Mouse (Mus musculus) forebrain, embryonic 12.5 days (tissue): ENCODE measurements at regions not wholly inside any gene's neighbourhood (a gene's known extent, or its start where the extent isn't known, plus 50 kb on each side); places are given as distances from the start of the nearest gene placed in this dataset.

Experiments used
- ATAC-seq: fragments of 200-750 bp; cut with Nextera tagmentation; 2 replicates; pipeline ENCODE4 v1.8.0; 2017; ENCODE audit warnings: moderate TSS enrichment; ENCODE audit not compliant: low FRiP score
- H3K27ac ChIP-seq: fragments of 300-500 bp; sonication (generic); 2 replicates; pipeline ENCODE4 v1.5.1; 2016; ENCODE audit warnings: mild to moderate bottlenecking
- H3K27me3 ChIP-seq: fragments of 300-500 bp; sonication (generic); 2 replicates; pipeline ENCODE4 v1.6.1; 2016; ENCODE audit warnings: mild to moderate bottlenecking
- H3K36me3 ChIP-seq: fragments of 300-500 bp; sonication (generic); replicated peaks from 2 replicates; pipeline ENCODE4 v1.6.1; 2016; ENCODE audit warnings: mild to moderate bottlenecking
- H3K4me1 ChIP-seq: fragments of 300-500 bp; sonication (generic); 2 replicates; pipeline ENCODE4 v1.6.1; 2016
- H3K4me2 ChIP-seq: fragments of 300-500 bp; sonication (generic); 2 replicates; pipeline ENCODE4 v1.6.1; 2016; ENCODE audit warnings: mild to moderate bottlenecking, moderate library complexity
- H3K4me3 ChIP-seq: fragments of 300-500 bp; sonication (generic); replicated peaks from 2 replicates; pipeline ENCODE4 v1.5.1; 2016; ENCODE audit warnings: mild to moderate bottlenecking
- H3K9ac ChIP-seq: fragments of 300-500 bp; sonication (generic); 2 replicates; pipeline ENCODE4 v1.6.1; 2016; ENCODE audit warnings: mild to moderate bottlenecking
- H3K9me3 ChIP-seq: fragments of 300-500 bp; sonication (generic); 2 replicates; pipeline ENCODE4 v1.6.1; 2016
- WGBS: fragments of 180-500 bp; shearing (Covaris S2); methylation state at CpG from one replicate; pipeline ENCODE4 v1.1.7; 2016; 5-methylcytosine and 5-hydroxymethylcytosine counted together

DNA sequence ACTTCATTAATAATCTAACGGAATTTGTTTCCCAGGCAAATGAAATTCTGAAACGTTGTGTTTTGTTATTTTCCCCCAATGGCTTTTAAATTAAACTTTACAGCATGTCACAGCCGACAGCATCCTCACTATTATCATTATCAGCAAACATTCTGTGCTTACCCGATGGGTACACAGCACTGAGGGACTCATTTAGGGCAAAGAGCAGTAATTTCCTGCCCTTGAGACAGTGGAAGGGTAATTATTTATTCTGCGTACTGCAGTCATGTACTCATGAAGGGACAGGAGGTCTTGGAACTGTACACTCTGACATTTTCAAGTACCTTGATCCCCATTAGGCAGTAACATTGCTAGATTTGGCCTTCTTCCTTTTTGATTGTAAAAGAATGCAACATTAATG is 235.5 kb upstream of the Fam3c start:
- 53% methylated on average over 5 of the region's 5 CpGs for WGBS
- ATAC-seq = no peak; the same call in 1 of the 2 replicates
- H3K4me3 ChIP-seq = no peak overlapping the region
- no peak overlapping the region for H3K4me2 ChIP-seq
- no peaks in the 10 kb centered on the region for H3K27me3 ChIP-seq
- no peaks in the 10 kb centered on the region for H3K4me1 ChIP-seq
- H3K27ac ChIP-seq = no peak overlapping the region
- no peaks in the 10 kb centered on the region for H3K9me3 ChIP-seq
- no peak overlapping the region for H3K9ac ChIP-seq
- H3K36me3 ChIP-seq = no peaks in the 10 kb centered on the region

GRCm38 (mm10) chr6:22584851-22585250 is 228.8 kb upstream of the Fam3c start:
- no peaks in the 10 kb centered on the region for H3K27me3 ChIP-seq
- 62% methylated on average over 4 of the region's 4 CpGs for WGBS

GRCm38 (mm10) chr6:22572925-22573324 is 216.9 kb upstream of the Fam3c start:
- Histone ChIP-seq H3K4me3 (no peak overlapping the region), H3K4me2 (no peak overlapping the region), H3K36me3 (no peaks in the 10 kb centered on the region), H3K4me1 (no peaks in the 10 kb centered on the region), H3K27me3 (no peaks in the 10 kb centered on the region), H3K27ac (no peak overlapping the region), H3K9me3 (no peaks in the 10 kb centered on the region), H3K9ac (no peak overlapping the region)
- 68% methylated on average over 1 of the region's 1 CpGs for WGBS
- ATAC-seq = no peak

More at GRCm38 (mm10) chr6:22584851-22585250, 228.8 kb upstream of the Fam3c start:
- Histone ChIP-seq H3K9me3 (no peaks in the 10 kb centered on the region), H3K9ac (no peak overlapping the region), H3K4me3 (no peak overlapping the region), H3K27ac (no peak overlapping the region), H3K36me3 (no peaks in the 10 kb centered on the region), H3K4me1 (no peaks in the 10 kb centered on the region), H3K4me2 (no peak overlapping the region)
- no peak for ATAC-seq

DNA sequence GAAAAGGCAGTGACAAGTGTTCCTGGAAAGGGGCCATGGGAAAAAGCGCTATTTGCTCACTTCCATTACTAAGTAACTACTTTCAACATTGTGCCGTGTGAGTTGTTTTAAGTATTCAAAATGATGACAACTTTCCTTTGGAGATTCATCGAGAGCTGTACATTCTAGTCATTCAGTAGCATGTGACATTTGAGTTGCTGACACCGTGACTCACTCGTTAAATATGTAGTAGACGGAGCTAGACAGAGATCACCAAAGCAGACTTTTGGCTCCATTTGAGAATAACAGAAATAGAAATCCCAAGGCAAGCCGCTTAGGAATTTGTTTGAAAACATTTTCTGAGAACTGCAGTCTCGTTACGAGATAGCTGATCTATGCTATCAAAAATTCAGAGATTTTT is 211.8 kb upstream of the Fam3c start:
- no peak for ATAC-seq
- Histone ChIP-seq H3K9ac (no peak overlapping the region), H3K4me3 (no peak overlapping the region), H3K9me3 (no peaks in the 10 kb centered on the region), H3K4me2 (no peak overlapping the region), H3K36me3 (no peaks in the 10 kb centered on the region), H3K27me3 (no peaks in the 10 kb centered on the region), H3K4me1 (no peaks in the 10 kb centered on the region), H3K27ac (no peak overlapping the region)
- WGBS = 88% methylated on average over 9 of the region's 9 CpGs

DNA sequence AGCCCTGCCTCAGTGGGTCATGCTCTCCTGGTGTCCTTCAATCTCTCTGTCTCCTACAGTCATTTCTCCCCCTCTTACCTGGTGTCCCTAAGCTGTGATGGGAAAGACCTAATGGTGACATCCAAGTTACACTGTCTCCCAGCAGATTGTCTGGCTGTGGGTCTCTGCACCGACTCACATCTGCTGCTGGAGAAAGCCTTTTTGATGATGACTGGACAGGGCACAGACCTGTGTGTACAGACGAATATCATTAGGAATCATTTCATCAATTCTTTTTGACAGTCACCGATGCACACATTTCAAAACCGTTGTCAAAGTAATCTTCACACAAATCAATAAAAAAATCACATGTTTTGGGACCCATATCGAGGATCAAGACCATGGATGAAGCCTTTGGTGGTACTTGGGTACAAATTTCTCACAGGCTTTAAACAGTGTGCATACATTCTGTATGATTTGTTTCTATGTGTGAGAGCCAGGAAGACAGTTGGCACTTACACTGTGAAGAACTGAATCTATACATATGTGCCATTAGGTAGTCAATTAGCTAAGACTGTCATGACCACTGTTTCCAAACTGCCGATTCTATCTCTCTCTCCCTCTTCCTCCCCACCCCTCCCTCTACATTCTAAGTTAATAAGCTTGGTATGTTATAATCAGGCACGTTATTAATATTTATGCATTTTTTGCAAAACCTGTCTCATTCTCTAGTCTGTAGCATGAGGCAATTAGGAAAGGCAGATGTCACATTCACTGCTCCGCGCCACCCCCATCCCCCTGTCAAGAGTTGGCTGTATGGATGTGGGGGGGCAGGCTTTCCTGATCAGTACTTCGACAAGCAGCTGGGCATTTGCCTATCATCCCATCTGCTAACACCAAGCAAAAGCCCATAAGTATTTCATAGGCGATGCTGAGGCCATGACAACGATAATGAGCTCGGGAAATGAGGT is 192.5 kb upstream of the Fam3c start:
- Histone ChIP-seq H3K4me3 (no peak overlapping the region), H3K4me2 (no peak overlapping the region), H3K4me1 (no peaks in the 10 kb centered on the region), H3K36me3 (no peaks in the 10 kb centered on the region), H3K9me3 (no peaks in the 10 kb centered on the region), H3K9ac (no peak overlapping the region), H3K27ac (no peak overlapping the region), H3K27me3 (no peaks in the 10 kb centered on the region)
- peak; percentile 77; the same call in 1 of the 2 replicates for ATAC-seq
- 79% methylated on average over 13 of the region's 13 CpGs for WGBS

DNA sequence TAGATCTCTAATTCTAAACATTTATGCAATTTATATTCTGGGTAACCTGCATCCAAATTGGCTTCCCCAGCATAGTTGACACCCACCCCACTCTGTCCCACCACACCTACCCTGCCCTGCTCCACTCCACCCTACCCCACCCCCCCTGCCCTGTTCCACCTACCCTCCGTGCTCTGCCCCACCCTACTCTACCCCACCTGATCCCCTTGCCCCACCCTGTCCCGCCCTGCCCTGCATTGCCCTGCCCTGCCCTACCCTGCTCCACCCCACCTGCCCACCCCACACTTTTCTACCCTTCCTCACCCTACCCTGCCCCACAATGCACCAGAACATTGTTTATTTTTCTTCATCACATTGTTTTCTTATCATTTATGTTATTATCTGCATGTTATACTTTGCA is 185.6 kb upstream of the Fam3c start:
- no peak overlapping the region for H3K9ac ChIP-seq
- no peaks in the 10 kb centered on the region for H3K36me3 ChIP-seq
- H3K9me3 ChIP-seq = no peaks in the 10 kb centered on the region
- ATAC-seq = peak; percentile 49; the same call in 1 of the 2 replicates
- no peaks in the 10 kb centered on the region for H3K27me3 ChIP-seq
- H3K27ac ChIP-seq = no peak overlapping the region
- H3K4me3 ChIP-seq = no peak overlapping the region
- 80% methylated on average over 2 of the region's 2 CpGs for WGBS
- H3K4me1 ChIP-seq = no peaks in the 10 kb centered on the region
- H3K4me2 ChIP-seq = no peak overlapping the region

GRCm38 (mm10) chr6:22538254-22538653 is 182.2 kb upstream of the Fam3c start:
- no peaks in the 10 kb centered on the region for H3K36me3 ChIP-seq
- H3K4me3 ChIP-seq = no peak overlapping the region
- H3K4me2 ChIP-seq = no peak overlapping the region
- H3K9ac ChIP-seq = no peak overlapping the region
- H3K9me3 ChIP-seq = no peaks in the 10 kb centered on the region
- no peak overlapping the region for H3K27ac ChIP-seq
- H3K4me1 ChIP-seq = no peaks in the 10 kb centered on the region
- 96% methylated on average over 4 of the region's 4 CpGs for WGBS
- H3K27me3 ChIP-seq = no peaks in the 10 kb centered on the region
- no peak for ATAC-seq

- Histone ChIP-seq H3K4me3 (no peak overlapping the region), H3K36me3 (no peaks in the 10 kb centered on the region), H3K9ac (no peak overlapping the region), H3K27ac (no peak overlapping the region), H3K9me3 (no peaks in the 10 kb centered on the region), H3K4me2 (no peak overlapping the region), H3K27me3 (no peaks in the 10 kb centered on the region), H3K4me1 (no peaks in the 10 kb centered on the region)
- WGBS = 66% methylated on average over 3 of the region's 3 CpGs
- ATAC-seq = no peak
These were observed 168.3 kb upstream of the Fam3c start for GRCm38 (mm10) chr6:22524384-22524783.

DNA sequence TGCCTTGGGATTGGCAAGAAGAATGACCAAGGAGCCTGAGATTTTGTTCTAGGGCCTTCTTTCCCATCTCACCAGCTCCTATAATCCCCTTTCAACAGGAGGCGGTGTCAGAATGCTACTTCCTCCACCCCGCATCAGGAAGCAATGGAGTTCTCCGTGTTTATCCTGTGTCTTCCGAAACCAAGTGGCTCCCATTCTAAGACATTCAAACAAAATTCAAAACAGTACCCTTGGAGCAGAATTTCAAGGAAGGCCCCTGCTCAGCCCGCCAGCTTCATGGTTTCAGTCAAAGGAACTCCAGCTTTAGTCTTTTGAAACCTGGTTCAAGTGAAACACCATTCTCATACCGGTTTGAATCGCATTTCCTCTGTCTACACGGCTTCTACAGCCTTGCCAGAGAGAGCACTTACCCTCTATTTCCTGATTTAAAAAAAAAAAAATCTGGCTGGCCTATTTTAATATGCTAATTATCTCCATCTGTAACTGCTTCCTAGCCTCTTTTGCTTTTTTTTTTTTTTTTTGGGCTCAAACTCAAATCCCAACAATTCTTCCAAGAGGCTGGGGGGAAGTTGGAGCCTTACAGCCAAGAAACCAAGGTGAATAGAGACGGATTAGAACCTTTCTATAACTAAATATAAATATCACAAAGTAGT is 167.7 kb upstream of the Fam3c start:
- Histone ChIP-seq H3K27me3 (no peaks in the 10 kb centered on the region), H3K9me3 (no peaks in the 10 kb centered on the region), H3K4me2 (no peak overlapping the region), H3K27ac (no peak overlapping the region), H3K4me1 (no peaks in the 10 kb centered on the region), H3K4me3 (no peak overlapping the region), H3K9ac (no peak overlapping the region), H3K36me3 (no peaks in the 10 kb centered on the region)
- 79% methylated on average over 9 of the region's 9 CpGs for WGBS
- ATAC-seq = no peak

DNA sequence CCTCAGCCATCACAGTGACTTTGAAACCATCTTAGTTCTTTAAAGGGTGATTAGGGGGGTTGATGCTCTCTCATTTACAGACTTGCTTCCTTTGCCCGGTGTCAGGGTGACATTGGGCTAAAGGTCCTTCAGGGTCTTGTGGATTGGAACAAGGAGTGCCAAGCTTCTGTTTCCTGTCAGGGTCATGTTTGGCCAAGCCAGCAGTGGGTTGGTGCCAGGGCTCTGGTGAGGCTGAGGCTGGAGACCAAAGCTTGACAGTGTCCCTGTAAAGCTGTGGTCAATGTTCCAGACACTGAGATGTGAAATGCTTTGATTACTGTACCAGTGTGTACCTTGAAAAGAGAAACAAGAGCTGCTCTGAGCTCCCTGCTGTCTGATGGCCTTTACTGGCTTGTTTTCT is 150.8 kb upstream of the Fam3c start:
- 89% methylated on average over 1 of the region's 1 CpGs for WGBS
- Histone ChIP-seq H3K27me3 (no peaks in the 10 kb centered on the region), H3K36me3 (no peaks in the 10 kb centered on the region), H3K4me3 (no peak overlapping the region), H3K4me1 (no peaks in the 10 kb centered on the region), H3K27ac (no peak overlapping the region), H3K9ac (no peak overlapping the region), H3K9me3 (no peaks in the 10 kb centered on the region), H3K4me2 (no peak overlapping the region)
- no peak for ATAC-seq

GRCm38 (mm10) chr6:22497306-22497705 is 141.3 kb upstream of the Fam3c start:
- H3K36me3 ChIP-seq = no peaks in the 10 kb centered on the region
- H3K4me2 ChIP-seq = no peak overlapping the region
- H3K4me3 ChIP-seq = no peak overlapping the region
- H3K9ac ChIP-seq = no peak overlapping the region
- no peaks in the 10 kb centered on the region for H3K9me3 ChIP-seq
- ATAC-seq = no peak
- H3K27me3 ChIP-seq = no peaks in the 10 kb centered on the region
- H3K4me1 ChIP-seq = no peaks in the 10 kb centered on the region
- no peak overlapping the region for H3K27ac ChIP-seq
- 91% methylated on average over 9 of the region's 9 CpGs for WGBS

- H3K9me3 ChIP-seq = no peaks in the 10 kb centered on the region
- no peaks in the 10 kb centered on the region for H3K36me3 ChIP-seq
- no peaks in the 10 kb centered on the region for H3K27me3 ChIP-seq
- 89% methylated on average over 1 of the region's 1 CpGs for WGBS
- H3K4me2 ChIP-seq = no peak overlapping the region
- no peak overlapping the region for H3K9ac ChIP-seq
- no peak for ATAC-seq
- H3K4me3 ChIP-seq = no peak overlapping the region
- H3K27ac ChIP-seq = no peak overlapping the region
- no peaks in the 10 kb centered on the region for H3K4me1 ChIP-seq
These were observed 140.4 kb upstream of the Fam3c start for GRCm38 (mm10) chr6:22496471-22496870.
